Mouse (Mus musculus): ENCODE measurements at regions not wholly inside any gene's neighbourhood (a gene's known extent, or its start where the extent isn't known, plus 50 kb on each side); places are given as distances from the start of the nearest gene placed in this dataset.

GRCm38 (mm10) chr3:151323835-151324234 lies 113.9 kb upstream of the Adgrl4 start:
- no peaks in the 10 kb centered on the region for H3K36me3 ChIP-seq (replicated peaks)
- no peaks in the 10 kb centered on the region for H3K27me3 ChIP-seq (ENCODE audit: poor library complexity, severe bottlenecking)
- no peaks in the 10 kb centered on the region for H3K9me3 ChIP-seq
- H3K4me1 ChIP-seq = peaks cover 5% of the 10 kb centered on the region
- no peak overlapping the region for H3K4me3 ChIP-seq
- 18% methylated on average over 3 of the region's 3 CpGs for WGBS
- no peak overlapping the region for H3K27ac ChIP-seq
- DNase-seq (ENCODE audit: extremely low spot score, low spot score) = no peak

GRCm38 (mm10) chr3:151329801-151330200 lies 107.9 kb upstream of the Adgrl4 start:
- WGBS = 93% methylated on average over 4 of the region's 4 CpGs
- no peak for DNase-seq (ENCODE audit: extremely low spot score, low spot score)
- Histone ChIP-seq H3K27me3 (ENCODE audit: poor library complexity, severe bottlenecking) (no peaks in the 10 kb centered on the region), H3K4me3 (no peak overlapping the region), H3K9me3 (no peaks in the 10 kb centered on the region), H3K27ac (no peak overlapping the region), H3K4me1 (peaks cover 34% of the 10 kb centered on the region), H3K36me3 (replicated peaks) (no peaks in the 10 kb centered on the region)

- Histone ChIP-seq H3K4me3 (no peak overlapping the region), H3K27ac (peak overlapping the region; percentile 48; the same call in 1 of the 2 replicates), H3K36me3 (replicated peaks) (no peaks in the 10 kb centered on the region), H3K27me3 (ENCODE audit: poor library complexity, severe bottlenecking) (no peaks in the 10 kb centered on the region), H3K4me1 (peaks cover 36% of the 10 kb centered on the region), H3K9me3 (no peaks in the 10 kb centered on the region)
- 77% methylated on average over 2 of the region's 2 CpGs for WGBS
- no peak for DNase-seq (ENCODE audit: extremely low spot score, low spot score)
Measured at GRCm38 (mm10) chr3:151331906-151332305, 105.8 kb upstream of the Adgrl4 start.

GRCm38 (mm10) chr3:151332317-151332687 lies 105.4 kb upstream of the Adgrl4 start:
- Histone ChIP-seq H3K4me3 (no peak overlapping the region), H3K27ac (no peak overlapping the region), H3K9me3 (no peaks in the 10 kb centered on the region), H3K27me3 (ENCODE audit: poor library complexity, severe bottlenecking) (no peaks in the 10 kb centered on the region), H3K4me1 (peaks cover 36% of the 10 kb centered on the region), H3K36me3 (replicated peaks) (no peaks in the 10 kb centered on the region)
- 73% methylated on average over 1 of the region's 1 CpGs for WGBS
- DNase-seq (ENCODE audit: extremely low spot score, low spot score) = no peak

GRCm38 (mm10) chr3:151332688-151333452 lies 104.8 kb upstream of the Adgrl4 start:
- WGBS = 68% methylated on average over 9 of the region's 9 CpGs
- no peaks in the 10 kb centered on the region for H3K36me3 ChIP-seq (replicated peaks)
- H3K27me3 ChIP-seq (ENCODE audit: poor library complexity, severe bottlenecking) = no peaks in the 10 kb centered on the region
- no peak overlapping the region for H3K4me3 ChIP-seq
- peaks cover 36% of the 10 kb centered on the region for H3K4me1 ChIP-seq
- no peak overlapping the region for H3K27ac ChIP-seq
- DNase-seq (ENCODE audit: extremely low spot score, low spot score) = no peak
- H3K9me3 ChIP-seq = no peaks in the 10 kb centered on the region

- Histone ChIP-seq H3K36me3 (replicated peaks) (no peaks in the 10 kb centered on the region), H3K9me3 (no peaks in the 10 kb centered on the region), H3K27ac (peak overlapping the region; percentile 58), H3K4me3 (no peak overlapping the region), H3K27me3 (ENCODE audit: poor library complexity, severe bottlenecking) (no peaks in the 10 kb centered on the region), H3K4me1 (peaks cover 36% of the 10 kb centered on the region)
- DNase-seq (ENCODE audit: extremely low spot score, low spot score) = no peak
- WGBS = 16% methylated on average over 6 of the region's 6 CpGs
Measured at GRCm38 (mm10) chr3:151333867-151334341, 103.8 kb upstream of the Adgrl4 start.

- 55% methylated on average over 4 of the region's 4 CpGs for WGBS
- DNase-seq (ENCODE audit: extremely low spot score, low spot score) = no peak
- no peak overlapping the region for H3K4me3 ChIP-seq
- no peaks in the 10 kb centered on the region for H3K36me3 ChIP-seq (replicated peaks)
- H3K4me1 ChIP-seq = no peaks in the 10 kb centered on the region
- no peaks in the 10 kb centered on the region for H3K27me3 ChIP-seq (ENCODE audit: poor library complexity, severe bottlenecking)
- no peaks in the 10 kb centered on the region for H3K9me3 ChIP-seq
- no peak overlapping the region for H3K27ac ChIP-seq
Measured at GRCm38 (mm10) chr3:151351481-151352090, 86.1 kb upstream of the Adgrl4 start.

GRCm38 (mm10) chr3:151366302-151366701 lies 71.4 kb upstream of the Adgrl4 start:
- Histone ChIP-seq H3K4me1 (peaks cover 13% of the 10 kb centered on the region), H3K9me3 (no peaks in the 10 kb centered on the region), H3K4me3 (no peak overlapping the region), H3K27ac (peak overlapping the region; percentile 44; the same call in 1 of the 2 replicates), H3K36me3 (replicated peaks) (no peaks in the 10 kb centered on the region), H3K27me3 (ENCODE audit: poor library complexity, severe bottlenecking) (no peaks in the 10 kb centered on the region)
- 17% methylated on average over 4 of the region's 4 CpGs for WGBS
- DNase-seq (ENCODE audit: extremely low spot score, low spot score) = no peak

GRCm38 (mm10) chr3:151366707-151367306 lies 70.9 kb upstream of the Adgrl4 start:
- Histone ChIP-seq H3K9me3 (no peaks in the 10 kb centered on the region), H3K27me3 (ENCODE audit: poor library complexity, severe bottlenecking) (no peaks in the 10 kb centered on the region), H3K27ac (no peak overlapping the region), H3K36me3 (replicated peaks) (no peaks in the 10 kb centered on the region), H3K4me3 (no peak overlapping the region), H3K4me1 (peaks cover 13% of the 10 kb centered on the region)
- DNase-seq (ENCODE audit: extremely low spot score, low spot score) = no peak
- WGBS = 68% methylated on average over 4 of the region's 4 CpGs

- Histone ChIP-seq H3K36me3 (replicated peaks) (no peaks in the 10 kb centered on the region), H3K27me3 (ENCODE audit: poor library complexity, severe bottlenecking) (no peaks in the 10 kb centered on the region), H3K9me3 (no peaks in the 10 kb centered on the region), H3K4me1 (no peaks in the 10 kb centered on the region), H3K27ac (no peak overlapping the region), H3K4me3 (no peak overlapping the region)
- WGBS = 81% methylated on average over 5 of the region's 5 CpGs
- DNase-seq (ENCODE audit: extremely low spot score, low spot score) = no peak
Measured at GRCm38 (mm10) chr3:151383326-151384019, 54.2 kb upstream of the Adgrl4 start.

- Histone ChIP-seq H3K27ac (no peak overlapping the region), H3K27me3 (ENCODE audit: poor library complexity, severe bottlenecking) (no peaks in the 10 kb centered on the region), H3K9me3 (no peaks in the 10 kb centered on the region), H3K4me3 (no peak overlapping the region), H3K36me3 (replicated peaks) (no peaks in the 10 kb centered on the region), H3K4me1 (no peaks in the 10 kb centered on the region)
- DNase-seq (ENCODE audit: extremely low spot score, low spot score) = no peak
- 87% methylated on average over 5 of the region's 5 CpGs for whole genome bisulfite sequencing
Measured at GRCm38 (mm10) chr3:151384850-151385249, 52.8 kb upstream of the Adgrl4 start.

GRCm38 (mm10) chr3:151386103-151386502 lies 51.6 kb upstream of the Adgrl4 start:
- 93% methylated on average over 5 of the region's 5 CpGs for WGBS
- Histone ChIP-seq H3K27ac (no peak overlapping the region), H3K9me3 (no peaks in the 10 kb centered on the region), H3K27me3 (ENCODE audit: poor library complexity, severe bottlenecking) (no peaks in the 10 kb centered on the region), H3K4me1 (no peaks in the 10 kb centered on the region), H3K4me3 (no peak overlapping the region), H3K36me3 (replicated peaks) (no peaks in the 10 kb centered on the region)
- DNase-seq (ENCODE audit: extremely low spot score, low spot score) = no peak
